In the genomic region with DNA sequence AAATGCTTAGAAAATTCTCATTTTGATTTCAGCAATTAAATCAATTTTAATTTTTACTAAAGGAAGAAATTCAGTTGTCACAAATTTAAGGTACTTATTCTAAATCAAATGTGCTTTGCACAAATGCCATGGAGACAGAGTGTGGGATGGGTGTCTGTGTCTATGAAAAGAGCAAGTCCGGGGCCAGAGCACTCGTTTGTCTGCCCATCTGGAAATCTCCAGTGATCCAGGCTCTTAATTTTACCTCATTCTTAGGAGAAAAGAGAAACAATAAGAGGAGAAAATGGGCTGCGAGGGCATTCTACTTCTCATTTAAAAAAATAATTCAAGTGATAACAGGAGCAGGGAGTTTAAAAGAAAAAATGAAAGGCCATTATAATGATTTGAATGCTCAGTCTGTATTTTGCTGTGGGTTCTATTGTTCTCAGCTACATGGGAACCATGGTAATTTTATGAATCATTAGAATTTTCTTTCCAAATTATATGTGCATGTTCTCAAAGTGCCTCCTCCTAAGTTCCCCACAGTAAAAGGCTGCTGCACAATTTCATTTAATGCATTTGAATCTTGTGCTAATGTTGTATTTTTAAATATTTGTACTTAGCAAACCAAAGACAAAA, we compare ENCODE assay signal across 19 mouse cellular contexts.
A peak's percentile ranks its signal among the peaks of the same experiment; 100 is the strongest.
DNase-seq lines count a peak whose midpoint lies in the region; ATAC-seq and TF ChIP-seq lines count a peak whose summit lies in the region.
"Had no signal": no experiment of that assay in that cellular context is flagged by ENCODE, and none has a peak within 500 bp of the region (broad histone marks: within the 10 kb centered on the region; RNA-seq: fewer than 3 reads in every experiment).

No protein-coding gene starts in this region.

- TF ChIP-seq CTCF in layer of hippocampus, adult 2 months (conservative IDR thresholded peaks at IDR 0.05), result no peak
- no peak for TF ChIP-seq CTCF in forebrain, postnatal 0 days (IDR thresholded peaks at IDR 0.05; ENCODE audit: low read depth)

- H3K9ac ChIP-seq in forebrain, embryonic 13.5 days, result no peak overlapping the region
- H3K9ac ChIP-seq in forebrain, postnatal 0 days, result no peak overlapping the region
- H3K9ac ChIP-seq: embryonic facial prominence, embryonic 15.5 days; hindbrain, embryonic 14.5 days; intestine, embryonic 15.5 days had no signal

- H3K9me3 ChIP-seq in forebrain, embryonic 13.5 days (replicated peaks), result no peaks in the 10 kb centered on the region
- no peaks in the 10 kb centered on the region for H3K9me3 ChIP-seq in forebrain, postnatal 0 days (ENCODE audit: low read length)
- H3K9me3 ChIP-seq: embryonic facial prominence, embryonic 15.5 days; hindbrain, embryonic 10.5 days; intestine, embryonic 15.5 days had no signal

- H3K4me3 ChIP-seq in layer of hippocampus, adult 2 months, result no peak overlapping the region
- H3K4me3 ChIP-seq in forebrain, embryonic 13.5 days, result no peak overlapping the region
- H3K4me3 ChIP-seq in forebrain, postnatal 0 days (ENCODE audit: low read depth, low read length), result no peak overlapping the region
- H3K4me3 ChIP-seq: embryonic facial prominence, embryonic 15.5 days; erythroblast, embryonic 14.5 days; hindbrain, embryonic 10.5 days; intestine, embryonic 15.5 days had no signal

- no peak overlapping the region for H3K4me2 ChIP-seq in forebrain, embryonic 13.5 days
- H3K4me2 ChIP-seq in forebrain, postnatal 0 days (ENCODE audit: low read depth), result no peak overlapping the region
- H3K4me2 ChIP-seq: embryonic facial prominence, embryonic 15.5 days; heart, embryonic 11.5 days; hindbrain, embryonic 14.5 days; intestine, embryonic 15.5 days had no signal

- no peaks in the 10 kb centered on the region for H3K36me3 ChIP-seq in forebrain, embryonic 13.5 days (ENCODE audit: poor library complexity, severe bottlenecking)
- no peaks in the 10 kb centered on the region for H3K36me3 ChIP-seq in forebrain, postnatal 0 days (ENCODE audit: insufficient read depth)
- H3K36me3 ChIP-seq: embryonic facial prominence, embryonic 15.5 days; hindbrain, embryonic 10.5 days; intestine, embryonic 15.5 days had no signal

- peaks cover 19% of the 10 kb centered on the region for H3K4me1 ChIP-seq in forebrain, embryonic 13.5 days
- H3K4me1 ChIP-seq in forebrain, postnatal 0 days (ENCODE audit: insufficient read depth), result peaks cover 2% of the 10 kb centered on the region; the same call in 1 of the 2 replicates
- H3K4me1 ChIP-seq: embryonic facial prominence, embryonic 15.5 days; intestine, embryonic 15.5 days had no signal

- no peaks in the 10 kb centered on the region for H3K27me3 ChIP-seq in forebrain, embryonic 13.5 days
- no peaks in the 10 kb centered on the region for H3K27me3 ChIP-seq in forebrain, postnatal 0 days (ENCODE audit: insufficient read depth, low read length)
- H3K27me3 ChIP-seq: embryonic facial prominence, embryonic 15.5 days; intestine, embryonic 15.5 days had no signal

- ATAC-seq in forebrain, embryonic 13.5 days, result 0 out of 2 replicates have a peak, but pooled peaks have one; percentile 33
- ATAC-seq in forebrain, postnatal 0 days, result peak; percentile 71; the same call in 1 of the 2 replicates
- ATAC-seq: intestine, embryonic 15.5 days had no signal

- WGBS in forebrain, embryonic 13.5 days, result under 1% methylated on average over 3 of the region's 3 CpGs
- WGBS in forebrain, postnatal 0 days, result 14% methylated on average over 3 of the region's 3 CpGs

- no peak for DNase-seq in layer of hippocampus, adult 2 months (ENCODE audit: low spot score in 2 of 2)
- DNase-seq in layer of hippocampus, adult 9-11 months, result no peak
- DNase-seq in brain, adult 2 months (ENCODE audit: low read depth, low spot score), result peak; percentile 56
- no peak for DNase-seq in forebrain, postnatal 0 days
- no peak for DNase-seq in heart, adult 8-10 months (ENCODE audit: low spot score)
- no peak for DNase-seq in neural tube, embryonic 10.5 days (ENCODE audit: extremely low spot score, low spot score)
- DNase-seq: adrenal gland, adult 8-10 months; cerebellum, adult 11-12 months; cerebellum, adult 9-10 months; cerebellum, postnatal 36 days; heart, adult 18-20 months; kidney, adult 2 months had no signal

- H3K27ac ChIP-seq in layer of hippocampus, adult 2 months, result peak overlapping the region; percentile 60
- H3K27ac ChIP-seq in forebrain, embryonic 13.5 days, result peak overlapping the region; percentile 65; the same call in 1 of the 2 replicates
- 0 out of 2 replicates have a peak overlapping the region, but pooled peaks have one; percentile 22 for H3K27ac ChIP-seq in forebrain, postnatal 0 days (ENCODE audit: low read depth, low read length)
- H3K27ac ChIP-seq: embryonic facial prominence, embryonic 15.5 days; hindbrain, embryonic 10.5 days; hindbrain, embryonic 14.5 days; intestine, embryonic 15.5 days had no signal
